Mouse (Mus musculus) ES-Bruce4 (cell line): ENCODE results near the gene Scand1. TPM values are rescaled to one million over a fixed set of nuclear protein-coding genes. Genes with fewer than 3 reads are reported as not detected.
A peak's percentile ranks its signal among the peaks of the same experiment; 100 is the strongest.

Source experiments
- H3K27ac ChIP-seq: 2 replicates; pipeline ENCODE4 v1.5.1; 2012; ENCODE audit warnings: low read length, inconsistent platforms; ENCODE audit not compliant: insufficient read depth
- H3K27me3 ChIP-seq: 2 replicates; pipeline ENCODE4 v1.6.1; 2012; ENCODE audit warnings: mild to moderate bottlenecking, low read length, inconsistent platforms; ENCODE audit not compliant: control insufficient read depth, poor library complexity, insufficient read depth, severe bottlenecking
- H3K36me3 ChIP-seq: 2 replicates; pipeline ENCODE4 v1.6.1; 2012; ENCODE audit warnings: inconsistent platforms, mild to moderate bottlenecking, low read length, moderate library complexity; ENCODE audit not compliant: control insufficient read depth, poor library complexity, insufficient read depth, severe bottlenecking
- H3K4me1 ChIP-seq: one replicate; pipeline ENCODE4 v1.8.1; 2011; ENCODE audit warnings: low read length; ENCODE audit not compliant: control insufficient read depth, insufficient read depth
- H3K4me3 ChIP-seq: 2 replicates; pipeline ENCODE4 v1.5.1; 2011; ENCODE audit warnings: low read depth, mild to moderate bottlenecking, low read length
- H3K9ac ChIP-seq: 2 replicates; pipeline ENCODE4 v1.6.1; 2012; ENCODE audit warnings: low read depth, mild to moderate bottlenecking, inconsistent platforms; ENCODE audit not compliant: poor library complexity, severe bottlenecking
- H3K9me3 ChIP-seq: replicated peaks from 2 replicates; pipeline ENCODE4 v1.6.1; 2012; ENCODE audit warnings: mild to moderate bottlenecking, low read length, inconsistent platforms; ENCODE audit not compliant: control insufficient read depth, poor library complexity, insufficient read depth, severe bottlenecking
- CTCF ChIP-seq: IDR thresholded peaks from one replicate; pipeline ENCODE4 v1.8.1; 2011; ENCODE audit warnings: low read depth, low read length
- EP300 ChIP-seq: IDR thresholded peaks from 2 replicates; pipeline ENCODE4 v1.6.1; 2011; ENCODE audit warnings: low read depth, low read length; ENCODE audit not compliant: insufficient read depth
- POLR2A ChIP-seq: IDR thresholded peaks from one replicate; pipeline ENCODE4 v1.8.1; 2011; ENCODE audit warnings: low read length; ENCODE audit not compliant: insufficient read depth
- polyA plus RNA-seq: library from polyadenylated mRNA; stranded (reverse); fragments of >200 nt; gene quantifications from 2 replicates; pipeline ENCODE4 v1.2.4, GENCODE M21; 2011; ENCODE audit warnings: low read depth; ENCODE audit not compliant: missing spikeins, insufficient read depth, insufficient read length

Gene Scand1
- polyA plus RNA-seq, 1 experiment, result 20.5 TPM

DNA sequence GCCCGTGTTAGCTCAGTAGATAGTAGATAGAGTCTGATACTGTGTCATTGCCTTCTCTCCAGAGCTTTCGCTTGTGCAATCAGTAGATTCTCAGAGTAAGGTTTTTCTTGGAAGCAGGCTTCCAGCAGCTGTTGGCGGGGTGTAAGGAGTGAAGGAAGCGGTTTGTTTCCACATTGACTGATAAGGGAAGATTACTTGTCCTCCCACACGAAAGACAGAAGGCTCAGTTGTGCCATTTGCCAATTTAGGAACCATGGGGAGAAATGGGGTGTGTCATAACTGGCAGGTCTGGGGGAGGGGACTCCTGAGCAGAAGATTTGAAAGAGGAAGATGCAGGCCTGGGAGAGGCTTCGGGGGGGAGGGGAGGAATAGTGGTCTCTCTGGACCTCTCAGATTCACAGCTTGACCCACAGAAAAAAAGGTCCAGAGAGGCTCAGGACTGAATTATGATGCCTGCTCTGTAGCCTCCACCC is 11.6 kb upstream of the Scand1 start:
- TF ChIP-seq CTCF, result no peak
- no peak for TF ChIP-seq POLR2A
- Histone ChIP-seq H3K27ac (no peak overlapping the region), H3K9ac (no peak overlapping the region), H3K27me3 (no peaks in the 10 kb centered on the region), H3K4me3 (no peak overlapping the region), H3K4me1 (no peaks in the 10 kb centered on the region), H3K36me3 (no peaks in the 10 kb centered on the region), H3K9me3 (no peaks in the 10 kb centered on the region)

DNA sequence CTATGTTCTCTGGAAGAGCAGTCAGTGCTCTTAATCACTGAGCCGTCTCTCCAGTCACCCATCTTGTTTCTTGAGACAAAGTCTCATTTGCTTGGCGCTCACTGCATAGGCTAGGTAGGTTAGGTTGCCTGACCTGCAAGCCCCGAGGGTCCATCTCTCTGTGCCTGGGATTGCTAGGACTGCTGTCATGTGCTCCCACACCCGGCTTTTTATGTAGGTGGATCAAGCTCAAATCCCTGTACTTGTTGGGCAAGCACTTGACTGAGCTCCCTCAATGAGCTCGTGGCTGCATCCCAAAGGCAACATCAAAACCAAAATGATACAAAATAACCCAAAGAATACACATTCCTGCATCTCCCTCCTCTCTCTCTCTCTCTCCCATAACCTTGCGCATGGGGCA is 9.0 kb upstream of the Scand1 start:
- no peak overlapping the region for H3K4me3 ChIP-seq
- H3K9ac ChIP-seq, result no peak overlapping the region
- H3K9me3 ChIP-seq, result no peaks in the 10 kb centered on the region
- H3K27ac ChIP-seq, result no peak overlapping the region
- no peaks in the 10 kb centered on the region for H3K27me3 ChIP-seq
- no peaks in the 10 kb centered on the region for H3K36me3 ChIP-seq
- H3K4me1 ChIP-seq, result no peaks in the 10 kb centered on the region
- TF ChIP-seq POLR2A (no peak), EP300 (no peak), CTCF (no peak)

DNA sequence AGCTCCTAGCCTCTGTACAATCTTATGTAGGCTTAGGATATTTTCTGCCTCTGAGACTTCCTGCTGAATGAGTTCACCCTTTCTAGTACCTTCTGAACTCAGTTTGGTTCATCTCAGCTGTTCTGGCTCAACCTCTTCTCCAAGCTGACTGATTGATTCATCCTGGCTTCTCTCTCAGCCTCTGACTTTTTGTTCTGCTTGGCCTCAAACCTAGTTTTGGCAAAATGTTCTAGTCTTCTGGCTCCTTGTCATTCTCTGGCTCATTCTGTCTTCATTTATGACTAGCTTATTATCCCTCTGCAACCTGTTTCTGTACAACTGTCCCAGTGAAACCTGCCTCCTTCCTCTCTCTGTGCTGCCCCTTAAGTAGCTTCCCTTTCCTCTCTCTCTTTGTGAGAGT is 6.0 kb upstream of the Scand1 start:
- Histone ChIP-seq H3K36me3 (no peaks in the 10 kb centered on the region; the same call in 1 of the 2 replicates), H3K27ac (no peak overlapping the region), H3K9ac (no peak overlapping the region), H3K27me3 (no peaks in the 10 kb centered on the region), H3K4me3 (no peak overlapping the region), H3K4me1 (peaks cover 2% of the 10 kb centered on the region), H3K9me3 (peaks cover 7% of the 10 kb centered on the region; the same call in 1 of the 2 replicates)
- no peak for TF ChIP-seq POLR2A

DNA sequence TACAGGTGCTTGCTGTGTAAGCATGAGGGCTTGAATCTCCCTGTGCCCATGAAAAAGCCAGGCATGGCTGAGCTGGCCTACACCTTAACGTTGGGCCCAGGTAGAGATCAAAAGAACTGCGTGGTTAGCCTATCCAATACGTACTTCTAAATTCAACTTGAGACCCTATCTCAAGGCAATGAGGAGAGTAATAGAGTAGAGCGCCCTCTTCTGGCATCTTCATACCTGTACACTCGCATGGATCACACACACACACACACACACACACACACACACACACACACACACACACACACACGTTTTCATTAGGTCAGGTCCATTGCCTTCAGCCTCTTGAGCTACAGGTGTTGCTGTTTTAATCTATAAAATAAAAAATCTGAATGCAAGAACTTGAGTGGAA is 2.3 kb upstream of the Scand1 start:
- no peaks in the 10 kb centered on the region; the same call in 1 of the 2 replicates for H3K36me3 ChIP-seq

DNA sequence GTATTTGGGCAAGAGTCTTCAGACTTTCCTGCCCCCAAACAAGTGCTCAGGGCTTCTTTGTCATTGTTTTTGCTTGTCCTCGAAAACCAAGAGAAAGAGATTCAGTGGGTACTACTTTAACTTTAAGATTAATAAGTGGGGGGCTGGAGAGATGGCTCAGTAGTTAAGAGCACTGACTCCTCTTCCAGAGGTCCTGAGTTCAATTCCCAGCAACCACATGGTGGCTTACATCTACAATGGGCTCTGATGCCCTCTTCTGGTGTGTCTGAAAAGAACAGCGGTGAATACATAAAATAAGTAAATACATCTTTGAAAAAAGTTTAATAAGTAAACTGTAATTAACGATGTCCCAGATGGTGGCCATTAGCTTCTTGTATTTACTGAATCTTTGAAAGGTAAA is 649 bp upstream of the Scand1 start:
- peak overlapping the region; percentile 74 for H3K27ac ChIP-seq
- H3K9me3 ChIP-seq, result peaks cover 7% of the 10 kb centered on the region; the same call in 1 of the 2 replicates
- H3K9ac ChIP-seq, result peak overlapping the region; percentile 97
- H3K36me3 ChIP-seq, result no peaks in the 10 kb centered on the region; the same call in none of the 2 replicates
- H3K4me1 ChIP-seq, result peaks cover 2% of the 10 kb centered on the region
- no peaks in the 10 kb centered on the region for H3K27me3 ChIP-seq
- H3K4me3 ChIP-seq, result peak overlapping the region; percentile 76
- TF ChIP-seq POLR2A (no peak), EP300 (no peak), CTCF (no peak)

More for the DNA sequence above, 2.3 kb upstream of the Scand1 start:
- no peaks in the 10 kb centered on the region for H3K27me3 ChIP-seq
- H3K4me1 ChIP-seq, result peaks cover 2% of the 10 kb centered on the region
- H3K9me3 ChIP-seq, result peaks cover 7% of the 10 kb centered on the region; the same call in 1 of the 2 replicates
- H3K4me3 ChIP-seq, result no peak overlapping the region
- no peak overlapping the region for H3K27ac ChIP-seq
- no peak for TF ChIP-seq CTCF
- no peak for TF ChIP-seq POLR2A
- TF ChIP-seq EP300, result no peak
- H3K9ac ChIP-seq, result no peak overlapping the region

DNA sequence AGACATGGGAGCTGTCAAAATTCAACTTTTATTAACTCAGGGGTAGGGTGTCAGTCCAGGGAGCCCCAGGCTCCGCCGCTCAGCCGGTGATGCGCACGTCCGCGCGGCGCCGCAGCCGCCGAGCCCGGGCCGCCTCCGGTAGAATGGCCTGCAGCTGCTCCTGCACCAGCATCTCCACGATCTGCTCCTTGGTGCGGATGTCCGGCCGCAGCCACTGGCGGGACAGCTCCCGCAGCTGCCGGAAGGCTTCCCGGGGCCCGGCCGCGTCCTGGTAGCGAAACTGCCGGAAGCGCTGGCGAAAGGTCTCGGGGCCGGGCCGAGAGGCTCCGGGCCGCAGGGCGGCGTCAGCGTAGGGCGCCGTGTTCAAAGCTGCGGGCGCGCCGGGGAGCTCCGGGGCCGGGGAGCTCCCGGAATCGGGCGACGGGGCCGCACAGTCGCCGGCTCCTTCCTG is 638 bp downstream of the Scand1 start:
- no peaks in the 10 kb centered on the region for H3K27me3 ChIP-seq
- peak overlapping the region; percentile 74 for H3K27ac ChIP-seq
- TF ChIP-seq POLR2A, result no peak
- TF ChIP-seq CTCF, result no peak
- H3K4me3 ChIP-seq, result peak overlapping the region; percentile 76
- H3K4me1 ChIP-seq, result peaks cover 2% of the 10 kb centered on the region
- H3K36me3 ChIP-seq, result no peaks in the 10 kb centered on the region; the same call in none of the 2 replicates
- H3K9ac ChIP-seq, result peak overlapping the region; percentile 97
- peaks cover 7% of the 10 kb centered on the region; the same call in 1 of the 2 replicates for H3K9me3 ChIP-seq
